Mouse (Mus musculus) heart, postnatal 0 days (tissue): Measurements from ENCODE around the gene Nup37.

Experiments
- CTCF ChIP-seq: IDR thresholded peaks from 2 replicates; pipeline ENCODE4 v1.5.1; 2016; ENCODE audit warnings: antibody characterized with exemption, control low read depth, low read depth
- EP300 ChIP-seq: IDR thresholded peaks from 2 replicates; pipeline ENCODE4 v1.6.1; 2016; ENCODE audit warnings: antibody characterized with exemption, low read depth

GRCm38 (mm10) chr10:88162096-88162495 lies 15.3 kb downstream of the Nup37 start:
- TF ChIP-seq CTCF (no peak), EP300 (no peak)
